Mouse (Mus musculus): ENCODE results near the gene Anks1b. TPM values are rescaled to one million over a fixed set of nuclear protein-coding genes. Genes with fewer than 3 reads are reported as not detected.

The Anks1b gene
- polyA plus RNA-seq, 1 experiment from 2014 or later, result 0.80 TPM

GRCm38 (mm10) chr10:90081630-90082029 is 208.3 kb downstream of the Anks1b start:
- H3K27ac ChIP-seq (ENCODE audit: low read depth, low read length), result no peak overlapping the region
- no peak for DNase-seq (ENCODE audit: low spot score)
- H3K27me3 ChIP-seq (replicated peaks; ENCODE audit: control insufficient read depth, insufficient read depth, low read length), result no peaks in the 10 kb centered on the region
- no peaks in the 10 kb centered on the region for H3K4me1 ChIP-seq (replicated peaks; ENCODE audit: control insufficient read depth, insufficient read depth, low read length)
- H3K9me3 ChIP-seq (ENCODE audit: control insufficient read depth, low read length), result no peaks in the 10 kb centered on the region
- no peak overlapping the region for H3K4me3 ChIP-seq (ENCODE audit: low read depth, low read length)
- no peaks in the 10 kb centered on the region for H3K36me3 ChIP-seq (ENCODE audit: control insufficient read depth, insufficient read depth, low read length)
- H3K9ac ChIP-seq (ENCODE audit: low read depth, low read length), result no peak overlapping the region
- ATAC-seq (replicated peaks; ENCODE audit: low FRiP score), result no peak
- WGBS, result 23% methylated on average over 7 of the region's 7 CpGs
- H3K4me2 ChIP-seq, result no peak overlapping the region

- WGBS, result 88% methylated on average over 6 of the region's 6 CpGs
- no peak for DNase-seq (ENCODE audit: low spot score)
- Histone ChIP-seq H3K36me3 (ENCODE audit: control insufficient read depth, insufficient read depth, low read length) (no peaks in the 10 kb centered on the region), H3K9me3 (ENCODE audit: control insufficient read depth, low read length) (no peaks in the 10 kb centered on the region), H3K27ac (ENCODE audit: low read depth, low read length) (no peak overlapping the region), H3K4me1 (replicated peaks; ENCODE audit: control insufficient read depth, insufficient read depth, low read length) (no peaks in the 10 kb centered on the region), H3K4me3 (ENCODE audit: low read depth, low read length) (no peak overlapping the region), H3K4me2 (no peak overlapping the region), H3K9ac (ENCODE audit: low read depth, low read length) (no peak overlapping the region), H3K27me3 (replicated peaks; ENCODE audit: control insufficient read depth, insufficient read depth, low read length) (no peaks in the 10 kb centered on the region)
- ATAC-seq (replicated peaks; ENCODE audit: low FRiP score), result no peak
These were observed 220.6 kb downstream of the Anks1b start for GRCm38 (mm10) chr10:90093877-90094276.

- no peaks in the 10 kb centered on the region for H3K9me3 ChIP-seq (ENCODE audit: control insufficient read depth, low read length)
- no peaks in the 10 kb centered on the region for H3K27me3 ChIP-seq (replicated peaks; ENCODE audit: control insufficient read depth, insufficient read depth, low read length)
- no peak for ATAC-seq (replicated peaks; ENCODE audit: low FRiP score)
- 58% methylated on average over 5 of the region's 5 CpGs for WGBS
- DNase-seq (ENCODE audit: low spot score), result no peak
- no peak overlapping the region for H3K9ac ChIP-seq (ENCODE audit: low read depth, low read length)
- H3K4me3 ChIP-seq (ENCODE audit: low read depth, low read length), result no peak overlapping the region
- H3K36me3 ChIP-seq (ENCODE audit: control insufficient read depth, insufficient read depth, low read length), result no peaks in the 10 kb centered on the region
- H3K4me2 ChIP-seq, result no peak overlapping the region
- no peaks in the 10 kb centered on the region for H3K4me1 ChIP-seq (replicated peaks; ENCODE audit: control insufficient read depth, insufficient read depth, low read length)
- no peak overlapping the region for H3K27ac ChIP-seq (ENCODE audit: low read depth, low read length)
These were observed 239.4 kb downstream of the Anks1b start for GRCm38 (mm10) chr10:90112662-90113061.

GRCm38 (mm10) chr10:90116867-90117266 is 243.6 kb downstream of the Anks1b start:
- ATAC-seq (replicated peaks; ENCODE audit: low FRiP score) (no peak), DNase-seq (ENCODE audit: low spot score) (no peak)
- H3K27ac ChIP-seq (ENCODE audit: low read depth, low read length), result no peak overlapping the region
- no peaks in the 10 kb centered on the region for H3K9me3 ChIP-seq (ENCODE audit: control insufficient read depth, low read length)
- H3K36me3 ChIP-seq (ENCODE audit: control insufficient read depth, insufficient read depth, low read length), result no peaks in the 10 kb centered on the region
- H3K4me3 ChIP-seq (ENCODE audit: low read depth, low read length), result no peak overlapping the region
- H3K4me2 ChIP-seq, result no peak overlapping the region
- H3K9ac ChIP-seq (ENCODE audit: low read depth, low read length), result no peak overlapping the region
- WGBS, result 83% methylated on average over 3 of the region's 3 CpGs
- no peaks in the 10 kb centered on the region for H3K4me1 ChIP-seq (replicated peaks; ENCODE audit: control insufficient read depth, insufficient read depth, low read length)
- H3K27me3 ChIP-seq (replicated peaks; ENCODE audit: control insufficient read depth, insufficient read depth, low read length), result no peaks in the 10 kb centered on the region

GRCm38 (mm10) chr10:90117836-90118235 is 244.5 kb downstream of the Anks1b start:
- DNase-seq (ENCODE audit: low spot score) (no peak), ATAC-seq (replicated peaks; ENCODE audit: low FRiP score) (no peak)
- no peak overlapping the region for H3K4me2 ChIP-seq
- H3K9ac ChIP-seq (ENCODE audit: low read depth, low read length), result no peak overlapping the region
- no peaks in the 10 kb centered on the region for H3K36me3 ChIP-seq (ENCODE audit: control insufficient read depth, insufficient read depth, low read length)
- no peaks in the 10 kb centered on the region for H3K27me3 ChIP-seq (replicated peaks; ENCODE audit: control insufficient read depth, insufficient read depth, low read length)
- no peak overlapping the region for H3K4me3 ChIP-seq (ENCODE audit: low read depth, low read length)
- no peaks in the 10 kb centered on the region for H3K9me3 ChIP-seq (ENCODE audit: control insufficient read depth, low read length)
- WGBS, result 90% methylated on average over 2 of the region's 2 CpGs
- no peaks in the 10 kb centered on the region for H3K4me1 ChIP-seq (replicated peaks; ENCODE audit: control insufficient read depth, insufficient read depth, low read length)
- no peak overlapping the region for H3K27ac ChIP-seq (ENCODE audit: low read depth, low read length)

GRCm38 (mm10) chr10:90137538-90137937 is 264.2 kb downstream of the Anks1b start:
- no peaks in the 10 kb centered on the region for H3K36me3 ChIP-seq (ENCODE audit: control insufficient read depth, insufficient read depth, low read length)
- no peak for DNase-seq (ENCODE audit: low spot score)
- no peak overlapping the region for H3K27ac ChIP-seq (ENCODE audit: low read depth, low read length)
- no peak for ATAC-seq (replicated peaks; ENCODE audit: low FRiP score)
- H3K27me3 ChIP-seq (replicated peaks; ENCODE audit: control insufficient read depth, insufficient read depth, low read length), result no peaks in the 10 kb centered on the region
- H3K4me1 ChIP-seq (replicated peaks; ENCODE audit: control insufficient read depth, insufficient read depth, low read length), result no peaks in the 10 kb centered on the region
- no peaks in the 10 kb centered on the region for H3K9me3 ChIP-seq (ENCODE audit: control insufficient read depth, low read length)
- H3K4me3 ChIP-seq (ENCODE audit: low read depth, low read length), result no peak overlapping the region
- no peak overlapping the region for H3K9ac ChIP-seq (ENCODE audit: low read depth, low read length)
- H3K4me2 ChIP-seq, result no peak overlapping the region

- Histone ChIP-seq H3K9ac (ENCODE audit: low read depth, low read length) (no peak overlapping the region), H3K27ac (ENCODE audit: low read depth, low read length) (no peak overlapping the region), H3K4me3 (ENCODE audit: low read depth, low read length) (no peak overlapping the region), H3K36me3 (ENCODE audit: control insufficient read depth, insufficient read depth, low read length) (no peaks in the 10 kb centered on the region), H3K27me3 (replicated peaks; ENCODE audit: control insufficient read depth, insufficient read depth, low read length) (no peaks in the 10 kb centered on the region), H3K9me3 (ENCODE audit: control insufficient read depth, low read length) (no peaks in the 10 kb centered on the region), H3K4me1 (replicated peaks; ENCODE audit: control insufficient read depth, insufficient read depth, low read length) (no peaks in the 10 kb centered on the region), H3K4me2 (no peak overlapping the region)
- ATAC-seq (replicated peaks; ENCODE audit: low FRiP score) (no peak), DNase-seq (ENCODE audit: low spot score) (no peak)
These were observed 267.6 kb downstream of the Anks1b start for GRCm38 (mm10) chr10:90140947-90141346.

GRCm38 (mm10) chr10:90144444-90144843 is 271.1 kb downstream of the Anks1b start:
- Histone ChIP-seq H3K36me3 (ENCODE audit: control insufficient read depth, insufficient read depth, low read length) (no peaks in the 10 kb centered on the region), H3K4me1 (replicated peaks; ENCODE audit: control insufficient read depth, insufficient read depth, low read length) (no peaks in the 10 kb centered on the region), H3K27ac (ENCODE audit: low read depth, low read length) (no peak overlapping the region), H3K9me3 (ENCODE audit: control insufficient read depth, low read length) (no peaks in the 10 kb centered on the region), H3K9ac (ENCODE audit: low read depth, low read length) (no peak overlapping the region), H3K4me3 (ENCODE audit: low read depth, low read length) (no peak overlapping the region), H3K27me3 (replicated peaks; ENCODE audit: control insufficient read depth, insufficient read depth, low read length) (no peaks in the 10 kb centered on the region), H3K4me2 (no peak overlapping the region)
- DNase-seq (ENCODE audit: low spot score), result no peak
- WGBS, result 91% methylated on average over 1 of the region's 1 CpGs
- no peak for ATAC-seq (replicated peaks; ENCODE audit: low FRiP score)

GRCm38 (mm10) chr10:90151510-90151909 is 278.2 kb downstream of the Anks1b start:
- Histone ChIP-seq H3K27ac (ENCODE audit: low read depth, low read length) (no peak overlapping the region), H3K36me3 (ENCODE audit: control insufficient read depth, insufficient read depth, low read length) (no peaks in the 10 kb centered on the region), H3K9ac (ENCODE audit: low read depth, low read length) (no peak overlapping the region), H3K4me3 (ENCODE audit: low read depth, low read length) (no peak overlapping the region), H3K4me1 (replicated peaks; ENCODE audit: control insufficient read depth, insufficient read depth, low read length) (no peaks in the 10 kb centered on the region), H3K9me3 (ENCODE audit: control insufficient read depth, low read length) (no peaks in the 10 kb centered on the region), H3K27me3 (replicated peaks; ENCODE audit: control insufficient read depth, insufficient read depth, low read length) (no peaks in the 10 kb centered on the region), H3K4me2 (no peak overlapping the region)
- DNase-seq (ENCODE audit: low spot score) (no peak), ATAC-seq (replicated peaks; ENCODE audit: low FRiP score) (no peak)

Data from liver, embryonic 11.5 days (tissue).